Mouse (Mus musculus) thymus, postnatal 25 days (tissue): ENCODE results near the gene Med13.

Experiments
- DNase-seq: peaks from one replicate; pipeline ENCODE4 v3.0.0; 2022

Med13 gene

DNA sequence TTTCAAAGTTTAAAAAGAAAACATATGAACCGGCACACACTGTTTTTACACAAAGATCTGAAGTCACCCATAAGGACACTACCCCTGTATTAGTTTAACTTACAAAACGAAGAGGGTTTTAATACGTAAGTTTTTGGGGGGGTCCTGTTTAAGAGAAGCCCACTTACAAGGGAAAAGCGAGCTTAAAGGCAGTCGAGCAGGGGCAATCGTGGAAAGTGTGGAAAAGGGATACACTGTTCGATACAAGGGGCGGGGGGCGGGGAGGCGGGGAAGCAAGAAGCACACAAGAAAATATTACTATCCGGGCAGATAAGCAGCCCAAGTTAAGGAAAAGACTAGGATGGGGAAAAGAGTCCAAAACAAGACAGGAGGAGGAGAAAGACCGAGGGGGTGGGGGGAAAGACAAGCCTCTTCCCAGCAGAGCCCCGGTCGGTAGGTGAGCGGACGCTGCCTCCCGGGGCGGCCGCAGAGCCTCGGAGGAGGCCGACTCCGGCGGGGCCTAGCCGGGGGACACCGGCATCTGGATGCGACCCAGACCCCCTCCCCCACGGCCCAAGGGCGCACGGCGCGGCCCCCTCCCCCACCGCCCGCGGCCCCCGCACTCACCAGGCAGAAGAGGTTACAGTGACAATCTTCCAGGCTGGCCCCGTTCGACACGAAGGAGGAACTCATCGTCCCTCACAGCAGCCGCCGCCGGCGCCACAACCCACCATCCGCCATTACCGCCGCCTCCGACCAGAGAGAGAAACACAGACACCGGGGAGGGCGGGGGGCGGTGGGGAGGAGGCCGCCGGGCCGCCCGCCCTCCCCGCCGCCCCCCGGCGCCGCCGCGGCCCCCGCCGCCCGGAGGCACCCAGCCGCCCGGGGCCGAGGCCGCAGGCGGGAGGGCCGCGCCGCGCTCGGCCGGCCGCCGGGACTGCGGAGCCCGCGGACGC is at the start of gene Med13:
Gene Med13, minus strand, starts transcription at position 749 of the 935 bp plus-strand sequence.
- peak; percentile 69 for DNase-seq

DNA sequence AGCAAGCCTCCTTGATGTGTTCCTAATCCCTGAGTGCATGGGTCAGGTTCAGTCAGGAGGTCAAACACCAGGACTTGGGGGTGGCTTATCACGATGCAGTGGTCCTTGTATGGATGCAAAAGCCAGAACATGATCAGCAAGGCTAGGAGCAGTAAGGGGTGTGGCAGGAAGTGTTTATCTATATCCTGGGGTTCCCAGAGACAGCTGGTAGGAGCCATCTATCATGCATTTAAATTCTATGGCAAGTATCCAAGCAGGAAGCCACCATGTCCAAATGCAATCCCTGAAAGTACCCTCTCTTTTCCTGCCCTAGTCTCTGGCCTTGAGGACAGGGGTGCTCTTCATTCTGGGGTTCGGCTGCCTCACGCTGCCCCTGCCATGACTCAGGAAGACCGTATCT is 47.2 kb upstream of the Med13 start:
- no peak for DNase-seq

- DNase-seq = no peak
These were observed 46.4 kb upstream of the Med13 start for GRCm38 (mm10) chr11:86403845-86404244.

GRCm38 (mm10) chr11:86399241-86400107 is 42.1 kb upstream of the Med13 start:
- DNase-seq = no peak

DNA sequence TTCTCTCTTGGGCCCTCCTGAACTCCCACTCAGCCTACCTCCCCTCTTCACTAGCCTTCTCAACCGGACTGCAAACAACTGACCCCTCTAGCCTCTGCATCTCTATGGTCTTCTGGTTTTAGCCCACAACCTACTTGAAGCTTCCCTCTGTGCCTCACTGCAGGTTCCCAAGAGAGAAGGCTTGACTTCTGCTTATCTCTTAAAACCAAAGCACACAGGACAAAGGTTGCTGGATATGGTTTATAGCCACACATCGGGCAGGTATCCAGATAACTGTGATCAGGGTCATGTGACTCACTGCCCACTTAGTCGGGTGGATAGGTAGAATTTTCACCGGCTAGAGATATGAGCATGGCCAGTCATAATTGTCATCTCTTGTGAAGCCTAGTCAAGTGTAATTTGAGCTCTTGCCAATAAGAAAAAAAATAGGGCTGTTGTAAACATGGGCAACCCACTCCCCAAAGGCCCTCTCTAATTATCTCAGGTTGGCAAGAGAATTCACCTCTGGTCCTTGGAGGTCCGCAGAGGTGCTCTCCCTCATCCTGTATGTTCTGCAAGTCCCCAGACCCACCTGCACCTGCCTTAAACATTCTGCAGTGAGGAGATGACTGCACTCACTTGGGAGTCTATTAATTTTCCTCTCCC is 39.7 kb upstream of the Med13 start:
- no peak for DNase-seq

- no peak for DNase-seq
These were observed 39.1 kb upstream of the Med13 start for GRCm38 (mm10) chr11:86396518-86396917.

GRCm38 (mm10) chr11:86395513-86396125 is 38.2 kb upstream of the Med13 start:
- peak; percentile 67 for DNase-seq

DNA sequence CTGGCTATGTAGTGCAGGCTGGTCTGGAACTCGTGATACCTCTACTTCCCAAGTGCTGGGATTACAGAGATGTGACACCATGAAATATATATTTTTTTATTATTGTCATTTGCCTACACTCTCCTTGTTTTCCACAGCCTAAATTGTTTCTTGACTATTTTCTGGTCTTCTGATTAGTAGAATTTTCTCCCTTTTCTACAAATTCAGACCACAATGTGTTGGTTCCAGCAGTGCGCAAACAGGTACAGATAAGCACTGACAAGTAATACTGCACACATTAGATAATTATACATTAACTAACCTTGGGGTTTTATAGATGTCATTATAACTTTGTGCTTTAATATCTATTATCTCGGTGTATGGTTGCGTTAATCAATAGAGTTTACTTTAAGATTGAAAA is 37.7 kb upstream of the Med13 start:
- no peak for DNase-seq

DNA sequence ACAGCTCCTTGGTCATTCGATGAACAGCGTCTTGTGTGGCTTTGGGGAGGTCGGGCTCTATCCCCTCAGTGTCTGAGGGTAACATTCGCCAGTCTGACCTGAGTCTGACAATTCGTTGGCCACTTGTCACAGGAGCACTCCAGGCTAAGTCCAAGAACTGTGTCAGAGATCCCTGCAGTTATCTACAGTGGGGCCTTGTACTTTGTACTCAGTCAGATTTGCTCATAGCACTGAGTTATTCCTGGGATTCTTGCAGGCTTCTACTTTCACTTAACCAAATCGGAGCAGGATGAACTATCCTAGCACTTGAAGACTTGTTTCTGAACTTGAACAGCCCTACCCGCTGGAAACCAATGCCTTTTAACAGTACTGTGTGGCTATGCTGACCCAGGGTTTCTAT is 34.3 kb upstream of the Med13 start:
- no peak for DNase-seq

- no peak for DNase-seq
These were observed 32.9 kb upstream of the Med13 start for GRCm38 (mm10) chr11:86390308-86390707.

DNA sequence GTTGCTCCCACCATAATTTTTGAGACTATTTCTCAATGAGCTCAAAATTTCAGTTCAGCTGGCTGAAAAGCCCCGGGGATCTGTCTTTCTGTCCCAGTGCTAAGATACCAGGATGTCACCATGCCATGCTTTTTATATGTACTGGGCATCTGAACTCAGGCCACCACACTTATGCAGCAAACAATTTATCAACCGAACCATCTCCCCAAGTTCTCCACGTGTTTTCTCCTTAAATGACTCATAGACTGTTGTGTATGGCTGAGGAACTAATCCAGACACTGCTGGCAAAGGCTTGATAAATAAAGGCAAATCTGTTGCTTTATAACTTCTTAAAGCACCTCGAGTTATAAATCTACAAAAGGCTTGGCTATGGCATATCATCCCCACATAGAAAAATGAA is 32.1 kb upstream of the Med13 start:
- no peak for DNase-seq

GRCm38 (mm10) chr11:86388821-86389480 is 31.5 kb upstream of the Med13 start:
- DNase-seq = no peak

- no peak for DNase-seq
These were observed 29.9 kb upstream of the Med13 start for GRCm38 (mm10) chr11:86387121-86387893.

DNA sequence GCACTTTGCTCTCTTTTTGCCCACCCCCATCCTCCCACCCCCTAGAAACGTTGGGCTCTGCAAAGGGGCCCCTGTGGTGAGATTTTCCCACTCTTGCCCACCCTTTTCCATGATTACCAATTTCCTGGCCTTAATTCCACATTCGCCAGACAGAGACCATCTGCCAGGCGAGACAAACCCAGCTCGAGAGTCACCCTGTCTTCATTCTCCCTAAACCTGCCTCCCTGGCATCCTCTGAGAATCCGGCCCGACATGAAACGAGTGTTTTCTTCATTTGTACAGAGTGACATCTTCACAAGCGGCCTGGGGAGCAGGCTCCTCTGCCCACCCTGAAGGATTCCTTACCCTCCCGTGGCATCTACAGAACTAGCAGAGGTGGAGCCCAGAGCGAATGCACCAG is 29.2 kb upstream of the Med13 start:
- no peak for DNase-seq

GRCm38 (mm10) chr11:86385710-86386282 is 28.4 kb upstream of the Med13 start:
- DNase-seq = peak; percentile 63

- peak; percentile 42 for DNase-seq
These were observed 26.7 kb upstream of the Med13 start for GRCm38 (mm10) chr11:86384141-86384540.

GRCm38 (mm10) chr11:86382520-86383157 is 25.2 kb upstream of the Med13 start:
- DNase-seq = no peak

- no peak for DNase-seq
These were observed 24.2 kb upstream of the Med13 start for GRCm38 (mm10) chr11:86381478-86382091.

DNA sequence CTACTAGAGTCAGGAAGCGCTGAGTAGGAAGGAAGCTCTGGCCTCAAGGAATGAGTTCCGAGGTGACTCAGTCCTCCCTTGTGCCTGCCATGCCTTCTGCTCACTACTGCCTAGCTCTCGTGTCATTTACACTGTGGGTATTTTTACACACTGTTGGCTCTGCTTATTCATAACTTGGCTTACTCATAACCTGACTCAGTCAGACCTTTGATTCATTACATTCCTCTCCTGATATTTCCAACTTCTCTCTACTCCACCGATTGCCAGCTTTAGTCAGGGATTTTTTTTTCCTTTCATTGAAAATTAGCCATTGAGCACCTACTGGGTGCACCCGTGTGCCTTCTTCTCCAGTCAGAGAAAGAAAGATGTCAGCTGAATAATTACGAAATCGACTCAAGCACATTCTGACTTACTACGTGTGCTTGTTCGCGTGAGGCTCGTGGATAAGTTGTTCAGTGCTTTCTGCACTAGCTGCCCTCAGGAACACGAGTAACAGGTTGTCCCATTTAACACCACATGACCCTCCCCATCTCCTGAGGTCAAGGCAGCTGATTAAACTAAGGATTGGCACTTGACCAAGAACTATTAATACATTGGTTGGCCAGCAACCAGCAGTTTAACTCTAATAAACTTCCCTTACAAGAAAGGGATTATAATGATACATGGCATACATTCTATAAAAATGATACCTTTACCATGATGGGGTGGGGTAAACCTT is 23.3 kb upstream of the Med13 start:
- no peak for DNase-seq
